Mouse (Mus musculus): Measurements from ENCODE around the gene Pla2g2e. TPM values are rescaled to one million over a fixed set of nuclear protein-coding genes. Genes with fewer than 3 reads are reported as not detected.
"Not testable (repeated sequence)": the region's sequence is repeated elsewhere in the genome, so short reads cannot be mapped to it uniquely, and the experiment has no call there.

Gene Pla2g2e
- polyA plus RNA-seq, 1 experiment from 2014 or later = not detected

- Histone ChIP-seq H3K4me1 (no peaks in the 10 kb centered on the region), H3K9ac (no peak overlapping the region), H3K27me3 (replicated peaks) (peaks cover 37% of the 10 kb centered on the region), H3K9me3 (replicated peaks) (no peaks in the 10 kb centered on the region), H3K4me2 (no peak overlapping the region), H3K36me3 (no peaks in the 10 kb centered on the region), H3K27ac (no peak overlapping the region), H3K4me3 (no peak overlapping the region)
- 5% methylated on average over 6 of the region's 6 CpGs for WGBS (ENCODE audit: insufficient replicate concordance)
- ATAC-seq = no peak
Observed at GRCm38 (mm10) chr4:138884261-138884660, 6.5 kb downstream of the Pla2g2e start.

GRCm38 (mm10) chr4:138889165-138889564 lies 11.4 kb downstream of the Pla2g2e start:
- 57% methylated on average over 7 of the region's 7 CpGs for WGBS (ENCODE audit: insufficient replicate concordance)
- no peak for ATAC-seq
- H3K4me2 ChIP-seq = no peak overlapping the region

GRCm38 (mm10) chr4:138889635-138890034 lies 11.9 kb downstream of the Pla2g2e start:
- no peak overlapping the region for H3K4me3 ChIP-seq
- 68% methylated on average over 8 of the region's 8 CpGs for WGBS (ENCODE audit: insufficient replicate concordance)

More at GRCm38 (mm10) chr4:138889165-138889564, 11.4 kb downstream of the Pla2g2e start:
- Histone ChIP-seq H3K9me3 (replicated peaks) (no peaks in the 10 kb centered on the region), H3K4me3 (no peak overlapping the region), H3K4me1 (no peaks in the 10 kb centered on the region), H3K36me3 (peaks cover 11% of the 10 kb centered on the region), H3K27ac (no peak overlapping the region), H3K9ac (no peak overlapping the region), H3K27me3 (replicated peaks) (no peaks in the 10 kb centered on the region)

GRCm38 (mm10) chr4:138892655-138893054 lies 14.9 kb downstream of the Pla2g2e start:
- H3K4me3 ChIP-seq = no peak overlapping the region
- no peak overlapping the region for H3K4me2 ChIP-seq
- no peaks in the 10 kb centered on the region for H3K4me1 ChIP-seq
- WGBS (ENCODE audit: insufficient replicate concordance) = 71% methylated on average over 6 of the region's 6 CpGs
- no peaks in the 10 kb centered on the region for H3K9me3 ChIP-seq (replicated peaks)
- peaks cover 41% of the 10 kb centered on the region for H3K36me3 ChIP-seq
- no peak for ATAC-seq
- H3K9ac ChIP-seq = no peak overlapping the region
- no peak overlapping the region for H3K27ac ChIP-seq
- H3K27me3 ChIP-seq (replicated peaks) = no peaks in the 10 kb centered on the region

More at GRCm38 (mm10) chr4:138889635-138890034, 11.9 kb downstream of the Pla2g2e start:
- no peak overlapping the region for H3K4me2 ChIP-seq
- no peaks in the 10 kb centered on the region for H3K9me3 ChIP-seq (replicated peaks)
- H3K4me1 ChIP-seq = no peaks in the 10 kb centered on the region
- no peak for ATAC-seq
- H3K27me3 ChIP-seq (replicated peaks) = no peaks in the 10 kb centered on the region
- H3K36me3 ChIP-seq = peaks cover 15% of the 10 kb centered on the region
- H3K27ac ChIP-seq = no peak overlapping the region
- no peak overlapping the region for H3K9ac ChIP-seq

GRCm38 (mm10) chr4:138893789-138894188 lies 16.0 kb downstream of the Pla2g2e start:
- H3K4me1 ChIP-seq; H3K9me3 ChIP-seq (replicated peaks); H3K4me3 ChIP-seq; H3K4me2 ChIP-seq; H3K9ac ChIP-seq; H3K27me3 ChIP-seq (replicated peaks); H3K27ac ChIP-seq; ATAC-seq: not testable (repeated sequence)
- peaks cover 52% of the 10 kb centered on the region for H3K36me3 ChIP-seq
- 83% methylated on average over 11 of the region's 11 CpGs for WGBS (ENCODE audit: insufficient replicate concordance)

GRCm38 (mm10) chr4:138899361-138899760 lies 21.6 kb downstream of the Pla2g2e start:
- peaks cover 74% of the 10 kb centered on the region for H3K36me3 ChIP-seq
- no peaks in the 10 kb centered on the region for H3K4me1 ChIP-seq
- H3K27me3 ChIP-seq (replicated peaks) = no peaks in the 10 kb centered on the region
- no peak overlapping the region for H3K4me2 ChIP-seq
- no peak overlapping the region for H3K27ac ChIP-seq
- no peak overlapping the region for H3K4me3 ChIP-seq
- ATAC-seq = no peak
- WGBS (ENCODE audit: insufficient replicate concordance) = 71% methylated on average over 7 of the region's 7 CpGs
- no peak overlapping the region for H3K9ac ChIP-seq
- no peaks in the 10 kb centered on the region for H3K9me3 ChIP-seq (replicated peaks)

GRCm38 (mm10) chr4:138905624-138906337 lies 28.0 kb downstream of the Pla2g2e start:
- Histone ChIP-seq H3K4me2 (no peak overlapping the region), H3K9me3 (replicated peaks) (no peaks in the 10 kb centered on the region), H3K36me3 (peaks cover 58% of the 10 kb centered on the region), H3K4me3 (no peak overlapping the region), H3K9ac (no peak overlapping the region), H3K4me1 (peaks cover 5% of the 10 kb centered on the region; the same call in 1 of the 2 replicates), H3K27me3 (replicated peaks) (no peaks in the 10 kb centered on the region), H3K27ac (no peak overlapping the region)
- no peak for ATAC-seq
- WGBS (ENCODE audit: insufficient replicate concordance) = 85% methylated on average over 18 of the region's 18 CpGs

- peaks cover 14% of the 10 kb centered on the region for H3K4me1 ChIP-seq
- WGBS (ENCODE audit: insufficient replicate concordance) = 1% methylated on average over 52 of the region's 52 CpGs
- peak overlapping the region; percentile 98 for H3K4me2 ChIP-seq
- 0 out of 2 replicates have a peak, but pooled peaks cover 2% of the 10 kb centered on the region for H3K36me3 ChIP-seq
- H3K4me3 ChIP-seq = peak overlapping the region; percentile 84
- peak; percentile 46 for ATAC-seq
- H3K27ac ChIP-seq = peak overlapping the region; percentile 61; the same call in 1 of the 2 replicates
- no peaks in the 10 kb centered on the region for H3K27me3 ChIP-seq (replicated peaks)
- H3K9me3 ChIP-seq (replicated peaks) = no peaks in the 10 kb centered on the region
- peak overlapping the region; percentile 85 for H3K9ac ChIP-seq
Observed at GRCm38 (mm10) chr4:138913141-138913787, 35.5 kb downstream of the Pla2g2e start.

GRCm38 (mm10) chr4:138913797-138914196 lies 36.1 kb downstream of the Pla2g2e start, which contains the start of gene Otud3:
TSS of gene Otud3 (minus strand) at chr4:138913945.
- peak within 1 kb of the TSS; percentile 61; the same call in 1 of the 2 replicates for H3K27ac ChIP-seq
- under 1% methylated on average over 39 of the region's 39 CpGs for WGBS (ENCODE audit: insufficient replicate concordance)
- H3K4me1 ChIP-seq = peaks cover 14% of the 10 kb centered on the region
- H3K9me3 ChIP-seq (replicated peaks) = no peaks in the 10 kb centered on the region
- H3K36me3 ChIP-seq = 0 out of 2 replicates have a peak, but pooled peaks cover 2% of the 10 kb centered on the region
- ATAC-seq = peak; percentile 93
- H3K4me3 ChIP-seq = peak within 1 kb of the TSS; percentile 84
- peak within 1 kb of the TSS; percentile 85 for H3K9ac ChIP-seq
- H3K27me3 ChIP-seq (replicated peaks) = no peaks in the 10 kb centered on the region
- peak within 1 kb of the TSS; percentile 98 for H3K4me2 ChIP-seq

GRCm38 (mm10) chr4:138917282-138917681 lies 39.5 kb downstream of the Pla2g2e start:
- no peak overlapping the region for H3K4me2 ChIP-seq
- no peaks in the 10 kb centered on the region for H3K9me3 ChIP-seq (replicated peaks)
- H3K27ac ChIP-seq = no peak overlapping the region
- no peak for ATAC-seq
- H3K4me1 ChIP-seq = peaks cover 13% of the 10 kb centered on the region
- no peaks in the 10 kb centered on the region for H3K36me3 ChIP-seq
- WGBS (ENCODE audit: insufficient replicate concordance) = 71% methylated on average over 9 of the region's 9 CpGs
- peaks cover 18% of the 10 kb centered on the region for H3K27me3 ChIP-seq (replicated peaks)
- no peak overlapping the region for H3K4me3 ChIP-seq
- no peak overlapping the region for H3K9ac ChIP-seq

- no peak for ATAC-seq
- Histone ChIP-seq H3K9me3 (replicated peaks) (no peaks in the 10 kb centered on the region), H3K36me3 (no peaks in the 10 kb centered on the region), H3K27ac (no peak overlapping the region), H3K4me2 (peak overlapping the region; percentile 35), H3K4me1 (peaks cover 3% of the 10 kb centered on the region), H3K27me3 (replicated peaks) (peaks cover 27% of the 10 kb centered on the region), H3K4me3 (no peak overlapping the region), H3K9ac (no peak overlapping the region)
- 39% methylated on average over 20 of the region's 20 CpGs for WGBS (ENCODE audit: insufficient replicate concordance)
Observed at GRCm38 (mm10) chr4:138921254-138922130, 43.8 kb downstream of the Pla2g2e start.
